Mouse (Mus musculus): ENCODE data around the gene Shisa5.

GRCm38 (mm10) chr9:109050674-109050997 is 12.3 kb downstream of the Shisa5 start:
- no peak for TF ChIP-seq POLR2A (IDR thresholded peaks at IDR 0.05; ENCODE audit: insufficient read depth, low read depth, low read length)
- TF ChIP-seq CTCF (IDR thresholded peaks at IDR 0.05; ENCODE audit: insufficient read depth, low read depth, low read length) = no peak

All from olfactory bulb, adult 2 months (tissue).